In genomic region chr3:32188521-32188920, GRCm38 (mm10) we compare ENCODE assay signal across 8 mouse cellular contexts.
DNase-seq lines count a peak whose midpoint lies in the region; ATAC-seq and TF ChIP-seq lines count a peak whose summit lies in the region.

No protein-coding gene starts in this region.

- no peaks in the 10 kb centered on the region for H3K27me3 ChIP-seq in heart, postnatal 0 days (ENCODE audit: control insufficient read depth, insufficient read depth, low read length)
- no peaks in the 10 kb centered on the region for H3K27me3 ChIP-seq in heart, embryonic 10.5 days (ENCODE audit: insufficient read depth, poor library complexity, severe bottlenecking)
- no peaks in the 10 kb centered on the region for H3K27me3 ChIP-seq in embryonic facial prominence, embryonic 11.5 days (ENCODE audit: control insufficient read depth, insufficient read depth, low read length)
- H3K27me3 ChIP-seq in liver, postnatal 0 days (ENCODE audit: insufficient read depth, low read length), result no peaks in the 10 kb centered on the region
- no peaks in the 10 kb centered on the region for H3K27me3 ChIP-seq in stomach, postnatal 0 days (ENCODE audit: control insufficient read depth, insufficient read depth, low read length)

- TF ChIP-seq EP300 in heart, postnatal 0 days (IDR thresholded peaks at IDR 0.05; ENCODE audit: low read depth), result no peak
- TF ChIP-seq EP300 in liver, postnatal 0 days (IDR thresholded peaks at IDR 0.05; ENCODE audit: low read depth), result no peak
- TF ChIP-seq EP300 in stomach, postnatal 0 days (optimal IDR thresholded peaks at IDR 0.05), result no peak

- 30% methylated on average over 5 of the region's 5 CpGs for WGBS in heart, postnatal 0 days
- 30% methylated on average over 5 of the region's 5 CpGs for WGBS in heart, embryonic 10.5 days
- 29% methylated on average over 5 of the region's 5 CpGs for WGBS in bone marrow, adult 2 months
- 32% methylated on average over 5 of the region's 5 CpGs for WGBS in embryonic facial prominence, embryonic 11.5 days
- 33% methylated on average over 5 of the region's 5 CpGs for WGBS in liver, postnatal 0 days (ENCODE audit: insufficient replicate concordance)
- WGBS in stomach, postnatal 0 days, result 34% methylated on average over 5 of the region's 5 CpGs

- peak; percentile 11 for DNase-seq in heart, postnatal 0 days (ENCODE audit: low spot score)
- DNase-seq in heart, embryonic 10.5 days (ENCODE audit: low spot score), result no peak
- DNase-seq in A20 (ENCODE audit: low read depth, low spot score), result peak; percentile 60
- DNase-seq in embryonic facial prominence, embryonic 11.5 days (ENCODE audit: low spot score), result peak; percentile 80
- DNase-seq in kidney, postnatal 25 days, result peak; percentile 45 to 75
- DNase-seq in liver, postnatal 0 days, result peak; percentile 58
- DNase-seq in stomach, postnatal 0 days (ENCODE audit: low spot score), result peak; percentile 39

- no peaks in the 10 kb centered on the region for H3K36me3 ChIP-seq in heart, postnatal 0 days (replicated peaks; ENCODE audit: control insufficient read depth, insufficient read depth, low read length)
- no peaks in the 10 kb centered on the region for H3K36me3 ChIP-seq in heart, embryonic 10.5 days
- H3K36me3 ChIP-seq in embryonic facial prominence, embryonic 11.5 days (replicated peaks; ENCODE audit: control insufficient read depth, insufficient read depth, low read depth, low read length), result no peaks in the 10 kb centered on the region
- H3K36me3 ChIP-seq in liver, postnatal 0 days (replicated peaks; ENCODE audit: insufficient read depth, low read length), result no peaks in the 10 kb centered on the region
- no peaks in the 10 kb centered on the region for H3K36me3 ChIP-seq in stomach, postnatal 0 days (ENCODE audit: control insufficient read depth, insufficient read depth, low read length)

- no peak overlapping the region for H3K9ac ChIP-seq in heart, postnatal 0 days (replicated peaks; ENCODE audit: low read depth, low read length)
- H3K9ac ChIP-seq in embryonic facial prominence, embryonic 11.5 days (replicated peaks; ENCODE audit: low read length), result no peak overlapping the region
- H3K9ac ChIP-seq in liver, postnatal 0 days (replicated peaks), result no peak overlapping the region
- no peak overlapping the region for H3K9ac ChIP-seq in stomach, postnatal 0 days (ENCODE audit: low read length)

- H3K9me3 ChIP-seq in heart, postnatal 0 days (replicated peaks; ENCODE audit: control insufficient read depth, low read length), result no peaks in the 10 kb centered on the region
- H3K9me3 ChIP-seq in heart, embryonic 10.5 days, result no peaks in the 10 kb centered on the region
- no peaks in the 10 kb centered on the region for H3K9me3 ChIP-seq in embryonic facial prominence, embryonic 11.5 days (replicated peaks; ENCODE audit: control insufficient read depth, low read length)
- no peaks in the 10 kb centered on the region for H3K9me3 ChIP-seq in liver, postnatal 0 days (ENCODE audit: low read length)
- no peaks in the 10 kb centered on the region for H3K9me3 ChIP-seq in stomach, postnatal 0 days (ENCODE audit: control insufficient read depth, low read length)

- TF ChIP-seq CTCF in heart, postnatal 0 days (IDR thresholded peaks at IDR 0.05; ENCODE audit: low read depth), result peak; percentile 62
- TF ChIP-seq CTCF in bone marrow, adult 2 months (IDR thresholded peaks at IDR 0.05; ENCODE audit: control insufficient read depth, insufficient read depth, low read length), result 0 out of 2 replicates have a peak, but pooled peaks have one; percentile 21
- peak; percentile 74 for TF ChIP-seq CTCF in liver, postnatal 0 days (IDR thresholded peaks at IDR 0.05; ENCODE audit: low read depth)
- peak; percentile 76 for TF ChIP-seq CTCF in stomach, postnatal 0 days (IDR thresholded peaks at IDR 0.05; ENCODE audit: low read depth)

- H3K27ac ChIP-seq in heart, postnatal 0 days (ENCODE audit: low read depth), result no peak overlapping the region
- H3K27ac ChIP-seq in heart, embryonic 10.5 days, result no peak overlapping the region
- no peak overlapping the region for H3K27ac ChIP-seq in bone marrow, adult 2 months (ENCODE audit: control insufficient read depth, insufficient read depth, low read depth, low read length, poor library complexity)
- no peak overlapping the region for H3K27ac ChIP-seq in embryonic facial prominence, embryonic 11.5 days (replicated peaks; ENCODE audit: low read depth, low read length)
- no peak overlapping the region for H3K27ac ChIP-seq in liver, postnatal 0 days (ENCODE audit: low read depth)
- H3K27ac ChIP-seq in stomach, postnatal 0 days (replicated peaks), result no peak overlapping the region

- 0 out of 2 replicates have a peak, but pooled peaks cover 4% of the 10 kb centered on the region for H3K4me1 ChIP-seq in heart, postnatal 0 days (ENCODE audit: control insufficient read depth, insufficient read depth)
- no peaks in the 10 kb centered on the region for H3K4me1 ChIP-seq in heart, embryonic 10.5 days
- H3K4me1 ChIP-seq in bone marrow, adult 2 months (ENCODE audit: control insufficient read depth, insufficient read depth, low read length), result no peaks in the 10 kb centered on the region
- H3K4me1 ChIP-seq in embryonic facial prominence, embryonic 11.5 days (ENCODE audit: control insufficient read depth, insufficient read depth, low read length), result no peaks in the 10 kb centered on the region
- H3K4me1 ChIP-seq in liver, postnatal 0 days (ENCODE audit: insufficient read depth), result no peaks in the 10 kb centered on the region
- no peaks in the 10 kb centered on the region for H3K4me1 ChIP-seq in stomach, postnatal 0 days (replicated peaks; ENCODE audit: control insufficient read depth, insufficient read depth)

- H3K4me3 ChIP-seq in heart, postnatal 0 days (ENCODE audit: low read depth, low read length), result no peak overlapping the region
- no peak overlapping the region for H3K4me3 ChIP-seq in heart, embryonic 10.5 days
- no peak overlapping the region for H3K4me3 ChIP-seq in bone marrow, adult 2 months (replicated peaks; ENCODE audit: control insufficient read depth, low read depth, low read length)
- no peak overlapping the region for H3K4me3 ChIP-seq in embryonic facial prominence, embryonic 11.5 days (ENCODE audit: low read depth, low read length)
- H3K4me3 ChIP-seq in liver, postnatal 0 days (ENCODE audit: low read depth, low read length), result no peak overlapping the region
- no peak overlapping the region for H3K4me3 ChIP-seq in stomach, postnatal 0 days (ENCODE audit: low read depth, low read length)

- TF ChIP-seq POLR2A in bone marrow, adult 2 months (IDR thresholded peaks at IDR 0.05; ENCODE audit: borderline replicate concordance, control insufficient read depth, low read depth, low read length), result no peak

- ATAC-seq in heart, postnatal 0 days (ENCODE audit: insufficient read depth, low read depth), result no peak
- ATAC-seq in embryonic facial prominence, embryonic 11.5 days (replicated peaks; ENCODE audit: insufficient number of reproducible peaks, low FRiP score, low TSS enrichment, low read depth), result no peak
- no peak for ATAC-seq in liver, postnatal 0 days
- no peak for ATAC-seq in stomach, postnatal 0 days (ENCODE audit: low FRiP score, low TSS enrichment)

- no peak overlapping the region for H3K4me2 ChIP-seq in heart, postnatal 0 days (ENCODE audit: low read depth, low read length)
- no peak overlapping the region for H3K4me2 ChIP-seq in embryonic facial prominence, embryonic 11.5 days (ENCODE audit: low read depth, low read length)
- no peak overlapping the region for H3K4me2 ChIP-seq in liver, postnatal 0 days (ENCODE audit: low read depth, low read length)
- no peak overlapping the region for H3K4me2 ChIP-seq in stomach, postnatal 0 days (replicated peaks; ENCODE audit: low read depth)

Comparison
In these comparisons a context has a peak if more than half of its experiments do, and no peak if none do; other contexts are left out.
1. CTCF ChIP-seq: peak in every context shown above with its lines; median percentile 76 in stomach, postnatal 0 days; 74 in liver, postnatal 0 days; 62 in heart, postnatal 0 days; 21 in bone marrow, adult 2 months.